Mouse (Mus musculus) heart, postnatal 0 days (tissue): Measurements from ENCODE around the gene Fut2. TPM values are rescaled to one million over a fixed set of nuclear protein-coding genes. Genes with fewer than 3 reads are reported as not detected.

Source experiments
- ATAC-seq: fragments of 200-750 bp; cut with Nextera tagmentation; 2 replicates; pipeline ENCODE4 v1.8.0; 2017; ENCODE audit warnings: low read depth, moderate number of reproducible peaks, moderate library complexity; ENCODE audit not compliant: insufficient read depth
- DNase-seq: peaks from one replicate; pipeline ENCODE4 v3.0.0-alpha.2; 2016; ENCODE audit warnings: low spot score
- H3K27ac ChIP-seq: fragments of 300-500 bp; sonication (generic); 2 replicates; pipeline ENCODE4 v1.5.1; 2014; ENCODE audit warnings: low read depth, mild to moderate bottlenecking
- H3K27me3 ChIP-seq: fragments of 300-500 bp; sonication (generic); 2 replicates; pipeline ENCODE4 v1.6.1; 2014; ENCODE audit warnings: low read length, mixed read lengths; ENCODE audit not compliant: control insufficient read depth, insufficient read depth
- H3K36me3 ChIP-seq: fragments of 300-500 bp; sonication (generic); replicated peaks from 2 replicates; pipeline ENCODE4 v1.6.1; 2014; ENCODE audit warnings: low read length, mixed read lengths; ENCODE audit not compliant: control insufficient read depth, insufficient read depth
- H3K4me1 ChIP-seq: fragments of 300-500 bp; sonication (generic); 2 replicates; pipeline ENCODE4 v1.6.1; 2014; ENCODE audit warnings: antibody characterized with exemption; ENCODE audit not compliant: control insufficient read depth, insufficient read depth
- H3K4me2 ChIP-seq: fragments of 300-500 bp; sonication (generic); 2 replicates; pipeline ENCODE4 v1.6.1; 2014; ENCODE audit warnings: low read depth, mild to moderate bottlenecking, low read length, moderate library complexity
- H3K4me3 ChIP-seq: fragments of 300-500 bp; sonication (generic); 2 replicates; pipeline ENCODE4 v1.5.1; 2014; ENCODE audit warnings: low read depth, low read length
- H3K9ac ChIP-seq: fragments of 300-500 bp; sonication (generic); replicated peaks from 2 replicates; pipeline ENCODE4 v1.6.1; 2014; ENCODE audit warnings: low read depth, low read length, mixed read lengths
- H3K9me3 ChIP-seq: fragments of 300-500 bp; sonication (generic); replicated peaks from 2 replicates; pipeline ENCODE4 v1.6.1; 2016; ENCODE audit warnings: low read length; ENCODE audit not compliant: control insufficient read depth
- CTCF ChIP-seq: IDR thresholded peaks from 2 replicates; pipeline ENCODE4 v1.5.1; 2016; ENCODE audit warnings: antibody characterized with exemption, control low read depth, low read depth
- EP300 ChIP-seq: IDR thresholded peaks from 2 replicates; pipeline ENCODE4 v1.6.1; 2016; ENCODE audit warnings: antibody characterized with exemption, low read depth
- WGBS: fragments of 180-500 bp; shearing (Covaris S2); extraction: QIAGEN DNeasy Blood & Tissue Kit; methylation state at CpG from one replicate; pipeline ENCODE4 v1.1.7; 2014; 5-methylcytosine and 5-hydroxymethylcytosine counted together
- polyA plus RNA-seq: library from polyadenylated mRNA; unstranded; fragments of >200 nt; fragmentation: Nextera tagmentation; extraction: Ambion mirVana; gene quantifications from 2 replicates; pipeline ENCODE4 v1.2.1, GENCODE M21; 2015
- total RNA-seq: library from RNA; depleted of rRNA; stranded (reverse); fragments of >200 nt; gene quantifications from 2 replicates; pipeline ENCODE4 v1.2.3, GENCODE M21; 2014; ENCODE audit warnings: low replicate concordance

Fut2 gene
- total and polyA plus RNA-seq, 2 experiments from 2014 or later, result 1.7 TPM; not detected in 1

DNA sequence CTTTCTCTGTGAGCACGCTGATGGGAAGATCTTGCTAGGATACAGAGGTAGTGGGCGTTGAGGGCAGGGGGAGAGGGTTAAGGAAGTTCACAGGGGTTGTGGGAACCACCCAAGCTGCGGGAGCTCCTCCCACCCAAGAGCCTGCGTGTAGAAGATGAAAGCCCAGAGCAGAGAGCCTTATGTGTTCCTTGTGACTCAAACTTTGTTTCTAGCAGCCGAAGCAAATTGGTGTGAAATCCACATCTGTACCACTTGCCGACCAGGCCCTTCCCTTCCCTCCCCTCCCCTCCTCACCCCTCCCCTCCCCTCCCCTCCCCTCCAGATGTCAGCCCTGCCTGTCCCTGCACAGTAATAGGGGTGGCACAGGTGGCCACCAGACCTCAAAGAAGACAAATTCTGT, 28.9 kb upstream of the Fut2 start:
- 30% methylated on average over 6 of the region's 6 CpGs for WGBS
- H3K4me1 ChIP-seq, result peaks cover 16% of the 10 kb centered on the region
- no peaks in the 10 kb centered on the region for H3K9me3 ChIP-seq

DNA sequence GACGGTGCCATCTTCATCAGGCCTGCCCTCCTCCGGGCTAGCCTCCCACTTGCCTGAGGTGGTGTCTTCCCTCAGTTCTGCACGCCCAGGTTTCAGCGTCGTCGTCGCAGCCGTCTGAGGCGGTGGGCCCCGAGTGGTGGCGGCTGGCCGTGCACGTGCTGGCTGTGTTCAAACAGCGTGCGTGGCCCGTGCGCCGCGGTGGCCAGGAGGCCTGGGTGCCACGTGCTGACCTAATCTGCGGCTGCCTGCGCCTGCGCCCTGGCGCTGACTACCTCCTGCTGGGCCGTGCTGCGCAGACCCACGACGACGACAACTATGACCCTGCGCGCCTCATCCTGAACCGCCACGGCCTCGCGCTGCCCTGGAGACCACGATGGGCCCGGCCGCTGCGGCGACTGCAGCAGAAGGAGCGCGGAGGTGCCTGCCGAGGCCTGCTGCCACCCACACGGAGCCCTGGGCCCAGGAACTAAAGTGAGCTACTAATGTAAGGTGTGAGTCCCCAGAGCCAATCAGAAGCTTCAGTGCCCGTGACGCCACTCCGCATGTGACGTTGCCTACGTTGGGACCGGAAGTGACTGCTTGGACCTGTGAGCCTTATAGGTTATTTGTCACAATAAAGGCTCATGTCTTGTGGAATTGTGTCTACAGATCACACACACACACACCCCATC, 27.9 kb upstream of the Fut2 start, which contains the start of gene Sec1:
Gene Sec1, minus strand, starts transcription at position 482 of the 671 bp plus-strand sequence.
- no peak for ATAC-seq

More for the DNA sequence above, 28.9 kb upstream of the Fut2 start:
- no peak overlapping the region for H3K9ac ChIP-seq
- no peak for DNase-seq
- no peak for ATAC-seq
- H3K36me3 ChIP-seq, result no peaks in the 10 kb centered on the region
- peaks cover 19% of the 10 kb centered on the region for H3K27me3 ChIP-seq
- no peak overlapping the region for H3K4me2 ChIP-seq
- H3K4me3 ChIP-seq, result no peak overlapping the region
- H3K27ac ChIP-seq, result no peak overlapping the region
- TF ChIP-seq CTCF, result no peak
- TF ChIP-seq EP300, result no peak

DNA sequence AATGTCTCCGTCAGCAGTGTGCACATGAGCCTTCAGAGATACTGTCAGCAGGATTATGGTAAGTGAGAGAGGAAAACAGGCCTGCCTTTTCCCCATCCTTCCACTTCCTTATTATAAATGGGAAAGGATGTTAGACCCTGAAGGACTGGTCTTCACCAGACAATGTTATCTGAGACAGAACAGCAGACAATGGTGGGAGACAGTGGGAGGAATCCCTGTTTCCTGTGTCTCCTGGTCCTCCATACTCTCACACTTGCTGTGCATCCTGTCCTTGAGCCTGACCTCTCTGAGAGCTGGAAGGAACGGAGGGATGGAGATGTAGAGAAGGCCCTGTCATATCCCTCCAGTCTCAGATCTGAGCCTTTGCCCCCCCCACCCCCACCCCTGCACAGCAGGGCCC, 26.2 kb upstream of the Fut2 start:
- peaks cover 20% of the 10 kb centered on the region; the same call in 1 of the 2 replicates for H3K4me1 ChIP-seq
- H3K9ac ChIP-seq, result no peak overlapping the region
- H3K36me3 ChIP-seq, result no peaks in the 10 kb centered on the region
- no peak overlapping the region for H3K4me3 ChIP-seq
- H3K27me3 ChIP-seq, result no peaks in the 10 kb centered on the region
- no peaks in the 10 kb centered on the region for H3K9me3 ChIP-seq
- H3K27ac ChIP-seq, result no peak overlapping the region
- no peak for DNase-seq
- WGBS, result 81% methylated on average over 2 of the region's 2 CpGs
- ATAC-seq, result no peak
- no peak overlapping the region for H3K4me2 ChIP-seq
- TF ChIP-seq CTCF (no peak), EP300 (no peak)

More for the DNA sequence above, 27.9 kb upstream of the Fut2 start, which contains the start of gene Sec1:
- no peak for TF ChIP-seq CTCF
- no peak for TF ChIP-seq EP300
- H3K4me2 ChIP-seq, result no peak within 1 kb of the TSS
- H3K9ac ChIP-seq, result no peak within 1 kb of the TSS
- WGBS, result 86% methylated on average over 50 of the region's 50 CpGs
- no peak within 1 kb of the TSS for H3K4me3 ChIP-seq
- H3K27me3 ChIP-seq, result peaks cover 9% of the 10 kb centered on the region
- H3K36me3 ChIP-seq, result no peaks in the 10 kb centered on the region
- no peak for DNase-seq
- H3K4me1 ChIP-seq, result peaks cover 20% of the 10 kb centered on the region; the same call in 1 of the 2 replicates
- H3K27ac ChIP-seq, result no peak within 1 kb of the TSS
- no peaks in the 10 kb centered on the region for H3K9me3 ChIP-seq

DNA sequence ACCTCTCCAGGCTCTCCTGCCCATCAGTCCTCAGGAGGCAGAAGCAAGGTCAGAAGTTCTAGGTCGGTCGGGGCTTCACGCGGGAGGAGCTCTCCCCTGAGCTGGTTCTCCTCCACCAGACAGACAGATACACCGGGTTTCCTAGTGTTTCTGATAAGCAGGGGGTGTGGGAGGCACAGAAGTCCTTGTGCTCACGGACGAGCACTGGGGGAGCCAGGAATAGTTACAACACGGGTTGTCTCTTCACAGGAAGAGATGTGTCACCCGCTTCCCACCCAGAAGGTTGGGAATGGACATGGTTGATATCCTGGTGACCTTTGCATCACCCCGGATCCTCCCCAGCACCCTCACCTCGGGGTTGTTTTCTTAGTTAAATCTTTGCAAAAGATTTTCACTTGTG, 23.6 kb upstream of the Fut2 start:
- ATAC-seq (peak; percentile 37; the same call in 1 of the 2 replicates), DNase-seq (no peak)
- no peaks in the 10 kb centered on the region for H3K27me3 ChIP-seq
- TF ChIP-seq CTCF (no peak), EP300 (no peak)
- H3K4me2 ChIP-seq, result no peak overlapping the region
- H3K36me3 ChIP-seq, result no peaks in the 10 kb centered on the region
- peaks cover 20% of the 10 kb centered on the region; the same call in 1 of the 2 replicates for H3K4me1 ChIP-seq
- H3K27ac ChIP-seq, result peak overlapping the region; percentile 64
- no peak overlapping the region; the same call in 1 of the 2 replicates for H3K9ac ChIP-seq
- H3K9me3 ChIP-seq, result no peaks in the 10 kb centered on the region
- WGBS, result 15% methylated on average over 11 of the region's 11 CpGs
- no peak overlapping the region for H3K4me3 ChIP-seq

DNA sequence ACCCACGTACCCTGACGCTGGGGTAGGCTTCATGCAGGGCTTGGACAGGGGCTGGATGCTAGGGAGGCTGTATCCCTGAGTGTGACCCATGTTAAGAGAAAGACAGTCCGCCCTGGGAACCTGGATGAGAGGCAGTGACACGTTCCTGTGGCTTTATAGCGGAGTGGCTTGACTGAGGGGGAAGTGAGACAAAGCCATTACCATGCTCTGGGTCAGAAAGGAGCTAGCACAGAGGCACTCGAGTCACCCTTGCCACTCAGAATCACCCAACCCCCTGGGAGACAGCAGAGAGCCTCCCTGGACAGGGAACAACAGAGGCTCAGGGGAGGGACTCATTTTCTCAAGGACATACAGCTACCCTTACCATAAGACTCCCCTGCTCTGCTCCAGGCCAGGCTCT, 22.9 kb upstream of the Fut2 start:
- TF ChIP-seq EP300, result no peak
- TF ChIP-seq CTCF, result no peak
- no peak overlapping the region for H3K4me3 ChIP-seq
- no peaks in the 10 kb centered on the region for H3K9me3 ChIP-seq
- peak overlapping the region; percentile 8; the same call in 1 of the 2 replicates for H3K9ac ChIP-seq
- H3K27me3 ChIP-seq, result no peaks in the 10 kb centered on the region
- DNase-seq (no peak), ATAC-seq (no peak)
- no peaks in the 10 kb centered on the region for H3K36me3 ChIP-seq
- peak overlapping the region; percentile 64 for H3K27ac ChIP-seq
- 72% methylated on average over 6 of the region's 6 CpGs for WGBS
- no peak overlapping the region for H3K4me2 ChIP-seq
- H3K4me1 ChIP-seq, result peaks cover 20% of the 10 kb centered on the region; the same call in 1 of the 2 replicates
